Mouse (Mus musculus): ENCODE measurements at regions not wholly inside any gene's neighbourhood (a gene's known extent, or its start where the extent isn't known, plus 50 kb on each side); places are given as distances from the start of the nearest gene placed in this dataset.

GRCm38 (mm10) chr16:37442481-37442880 lies 57.7 kb upstream of the Stxbp5l start:
- TF ChIP-seq SIN3A (IDR thresholded peaks at IDR 0.05; ENCODE audit: low read length) (no peak), ZC3H11A (IDR thresholded peaks at IDR 0.05; ENCODE audit: low read depth, low read length) (no peak), MYC (IDR thresholded peaks at IDR 0.05; ENCODE audit: low read depth, low read length) (no peak), ZKSCAN1 (IDR thresholded peaks at IDR 0.05; ENCODE audit: borderline replicate concordance, low read depth, low read length) (no peak), IRF4 (IDR thresholded peaks at IDR 0.05; ENCODE audit: low read depth, low read length) (no peak), JUN (IDR thresholded peaks at IDR 0.05; ENCODE audit: insufficient read depth, low read depth, low read length) (no peak), MAFK (IDR thresholded peaks at IDR 0.05; ENCODE audit: insufficient replicate concordance, low read length) (no peak), POLR2A (IDR thresholded peaks at IDR 0.05; ENCODE audit: low read depth, low read length) (no peak), BHLHE40 (IDR thresholded peaks at IDR 0.05; ENCODE audit: low read depth, low read length) (no peak), SMC3 (IDR thresholded peaks at IDR 0.05; ENCODE audit: low read depth, low read length) (no peak), ZNF384 (IDR thresholded peaks at IDR 0.05; ENCODE audit: low read depth, low read length) (no peak), MAZ (IDR thresholded peaks at IDR 0.05; ENCODE audit: low read depth, low read length) (no peak), NRF1 (IDR thresholded peaks at IDR 0.05; ENCODE audit: low read depth, low read length) (no peak), RCOR1 (conservative IDR thresholded peaks at IDR 0.05; ENCODE audit: low read depth, low read length) (no peak), NELFE (IDR thresholded peaks at IDR 0.05; ENCODE audit: low read depth, low read length) (no peak), PAX5 (IDR thresholded peaks at IDR 0.05; ENCODE audit: low read length) (no peak), MAX (IDR thresholded peaks at IDR 0.05; ENCODE audit: low read length) (no peak)
- Histone ChIP-seq H3K9ac (ENCODE audit: insufficient read depth, low read depth) (no peak overlapping the region), H3K4me1 (ENCODE audit: control insufficient read depth in 1 of 2, insufficient read depth in 2 of 2) (peaks cover 8 to 19% of the 10 kb centered on the region in 2 experiments), H3K9me3 (replicated peaks; ENCODE audit: low read length) (no peaks in the 10 kb centered on the region), H3K27me3 (replicated peaks) (no peaks in the 10 kb centered on the region), H3K36me3 (replicated peaks in 1 of 2; ENCODE audit: control insufficient read depth in 1 of 2, insufficient read depth in 1 of 2, low read length in 1 of 2) (no peaks in the 10 kb centered on the region), H3K4me2 (ENCODE audit: insufficient read depth, low read depth, poor library complexity, severe bottlenecking) (no peak overlapping the region), H3K27ac (ENCODE audit: insufficient read depth, low read depth) (no peak overlapping the region), H3K79me2 (replicated peaks; ENCODE audit: control insufficient read depth, extremely low read depth, insufficient read depth, poor library complexity, severe bottlenecking) (no peaks in the 10 kb centered on the region), H3K4me3 (replicated peaks in 1 of 3; ENCODE audit: low read depth in 2 of 3, low read length in 2 of 3, poor library complexity in 1 of 3) (no peak overlapping the region)
- in situ Hi-C loops (cut with MboI; ENCODE audit: low pct_ligation_motif_present, low pct_unique_long_range_greater_than_20kb, low sequenced_read_pairs) = loop anchor here (10.0 kb wide), 1 partner anchor 52 kb away; no protein-coding TSS in a partner anchor
- dilution Hi-C loops (cut with MboI; ENCODE audit: extremely low pct_ligation_motif_present, extremely low pct_unique_long_range_greater_than_20kb, low sequenced_read_pairs) = no loop called here
- no peak for DNase-seq (ENCODE audit: extremely low read depth)

- peak overlapping the region in 2 of 3 experiments; percentile 36 to 46 for H3K4me3 ChIP-seq (replicated peaks in 1 of 3; ENCODE audit: low read depth in 2 of 3, low read length in 2 of 3, poor library complexity in 1 of 3)
- H3K4me2 ChIP-seq (ENCODE audit: insufficient read depth, low read depth, poor library complexity, severe bottlenecking) = peak overlapping the region; percentile 65
- no peaks in the 10 kb centered on the region for H3K9me3 ChIP-seq (replicated peaks; ENCODE audit: low read length)
- in situ Hi-C loops (cut with MboI; ENCODE audit: low pct_ligation_motif_present, low pct_unique_long_range_greater_than_20kb, low sequenced_read_pairs) (loop anchor here (10.0 kb wide), 1 partner anchor 54 kb away; no protein-coding TSS in a partner anchor), dilution Hi-C loops (cut with MboI; ENCODE audit: extremely low pct_ligation_motif_present, extremely low pct_unique_long_range_greater_than_20kb, low sequenced_read_pairs) (no loop called here)
- peak overlapping the region; percentile 8; the same call in 1 of the 2 replicates for H3K9ac ChIP-seq (ENCODE audit: insufficient read depth, low read depth)
- no peaks in the 10 kb centered on the region for H3K36me3 ChIP-seq (replicated peaks in 1 of 2; ENCODE audit: control insufficient read depth in 1 of 2, insufficient read depth in 1 of 2, low read length in 1 of 2)
- peaks cover 8 to 19% of the 10 kb centered on the region in 2 experiments for H3K4me1 ChIP-seq (ENCODE audit: control insufficient read depth in 1 of 2, insufficient read depth in 2 of 2)
- H3K27me3 ChIP-seq (replicated peaks) = no peaks in the 10 kb centered on the region
- peak; percentile 90 for DNase-seq (ENCODE audit: extremely low read depth)
- no peak overlapping the region for H3K27ac ChIP-seq (ENCODE audit: insufficient read depth, low read depth)
- no peaks in the 10 kb centered on the region for H3K79me2 ChIP-seq (replicated peaks; ENCODE audit: control insufficient read depth, extremely low read depth, insufficient read depth, poor library complexity, severe bottlenecking)
- TF ChIP-seq ZC3H11A (IDR thresholded peaks at IDR 0.05; ENCODE audit: low read depth, low read length) = no peak
- peak; percentile 45; the same call in 1 of the 2 replicates for TF ChIP-seq CHD2 (IDR thresholded peaks at IDR 0.05; ENCODE audit: low read length)
- TF ChIP-seq TCF12 (IDR thresholded peaks at IDR 0.05; ENCODE audit: low read depth, low read length) = no peak; the same call in 1 of the 2 replicates
- TF ChIP-seq KAT2A (IDR thresholded peaks at IDR 0.05; ENCODE audit: insufficient replicate concordance, low read length) = no peak
- no peak for TF ChIP-seq RAD21 (IDR thresholded peaks at IDR 0.05; ENCODE audit: low read depth, low read length)
- TF ChIP-seq HCFC1 (IDR thresholded peaks at IDR 0.05; ENCODE audit: low read depth, low read length) = no peak; the same call in 1 of the 2 replicates
- TF ChIP-seq E2F4 (IDR thresholded peaks at IDR 0.05; ENCODE audit: insufficient replicate concordance, low read depth, low read length) = no peak
- peak; percentile 74; the same call in 1 of the 2 replicates for TF ChIP-seq ZMIZ1 (IDR thresholded peaks at IDR 0.05; ENCODE audit: low read depth, low read length)
- no peak for TF ChIP-seq JUN (IDR thresholded peaks at IDR 0.05; ENCODE audit: insufficient read depth, low read depth, low read length)
- TF ChIP-seq CHD1 (IDR thresholded peaks at IDR 0.05; ENCODE audit: low read depth, low read length) = peak; percentile 76; the same call in 1 of the 2 replicates
- peak; percentile 30; the same call in 1 of the 2 replicates for TF ChIP-seq NELFE (IDR thresholded peaks at IDR 0.05; ENCODE audit: low read depth, low read length)
- TF ChIP-seq ETS1 (conservative IDR thresholded peaks at IDR 0.05; ENCODE audit: low read depth, low read length) = no peak; the same call in 1 of the 2 replicates
- peak; percentile 99 for TF ChIP-seq IRF4 (IDR thresholded peaks at IDR 0.05; ENCODE audit: low read depth, low read length)
- TF ChIP-seq CTCF (conservative IDR thresholded peaks at IDR 0.05 in 1 of 2, IDR thresholded peaks at IDR 0.05 in 1 of 2; ENCODE audit: low read depth in 2 of 2, low read length in 2 of 2) = no peak
- no peak for TF ChIP-seq GABPA (IDR thresholded peaks at IDR 0.05; ENCODE audit: insufficient replicate concordance, low read depth, low read length)
- 0 out of 2 replicates have a peak, but pooled peaks have one; percentile 14 for TF ChIP-seq MAFK (IDR thresholded peaks at IDR 0.05; ENCODE audit: insufficient replicate concordance, low read length)
- no peak for TF ChIP-seq POLR2AphosphoS2 (IDR thresholded peaks at IDR 0.05; ENCODE audit: low read depth, low read length)
- peak; percentile 70; the same call in 1 of the 2 replicates for TF ChIP-seq RCOR1 (conservative IDR thresholded peaks at IDR 0.05; ENCODE audit: low read depth, low read length)
- no peak; the same call in 1 of the 2 replicates for TF ChIP-seq JUND (conservative IDR thresholded peaks at IDR 0.05; ENCODE audit: low read depth, low read length)
- TF ChIP-seq ELF1 (IDR thresholded peaks at IDR 0.05; ENCODE audit: low read depth, low read length) = peak; percentile 24; the same call in 1 of the 2 replicates
Observed at GRCm38 (mm10) chr16:37440628-37441164, 55.9 kb upstream of the Stxbp5l start.

All from CH12.LX (cell line).